Mouse (Mus musculus) CH12.LX (cell line): Measurements from ENCODE around the gene Klhl12.
"Not testable (repeated sequence)": the region's sequence is repeated elsewhere in the genome, so short reads cannot be mapped to it uniquely, and the experiment has no call there.

Experiments
- CTCF ChIP-seq, 2 experiments: IDR thresholded peaks in 1 of 2; conservative IDR thresholded peaks in 1 of 2; 2 replicates each; pipeline ENCODE4 v1.5.1; 2011 to 2012; ENCODE audit warnings: low read depth in 2 of 2, low read length in 2 of 2, improper control_type of control experiment in 1 of 2, inconsistent platforms in 1 of 2, mild to moderate bottlenecking in 1 of 2, moderate library complexity in 1 of 2
- E2F4 ChIP-seq: IDR thresholded peaks from 2 replicates; pipeline ENCODE4 v1.6.1; 2011; ENCODE audit warnings: low read depth, low read length, improper control_type of control experiment; ENCODE audit not compliant: insufficient replicate concordance
- EP300 ChIP-seq: IDR thresholded peaks from 2 replicates; pipeline ENCODE4 v1.6.1; 2011; ENCODE audit warnings: low read length, improper control_type of control experiment
- ETS1 ChIP-seq: conservative IDR thresholded peaks from 2 replicates; pipeline ENCODE4 v1.6.1; 2012; ENCODE audit warnings: low read depth, mild to moderate bottlenecking, inconsistent platforms, low read length, improper control_type of control experiment, moderate library complexity
- HCFC1 ChIP-seq: IDR thresholded peaks from 2 replicates; pipeline ENCODE4 v1.6.1; 2012; ENCODE audit warnings: low read depth, mild to moderate bottlenecking, inconsistent platforms, low read length, improper control_type of control experiment
- MAX ChIP-seq: IDR thresholded peaks from 2 replicates; pipeline ENCODE4 v1.6.1; 2011; ENCODE audit warnings: low read length, improper control_type of control experiment
- MYC ChIP-seq: IDR thresholded peaks from 2 replicates; pipeline ENCODE4 v1.6.1; 2011; ENCODE audit warnings: low read depth, mild to moderate bottlenecking, improper control_type of control experiment, low read length
- POLR2A ChIP-seq: IDR thresholded peaks from 2 replicates; pipeline ENCODE4 v1.6.1; 2011; ENCODE audit warnings: low read depth, mild to moderate bottlenecking, improper control_type of control experiment, low read length
- ZMIZ1 ChIP-seq: IDR thresholded peaks from 2 replicates; pipeline ENCODE4 v1.6.1; 2012; ENCODE audit warnings: low read depth, mild to moderate bottlenecking, inconsistent platforms, low read length, improper control_type of control experiment
- ZNF384 ChIP-seq: IDR thresholded peaks from 2 replicates; pipeline ENCODE4 v1.6.1; 2012; ENCODE audit warnings: low read depth, low read length, improper control_type of control experiment, inconsistent platforms

GRCm38 (mm10) chr1:134443288-134443687, 12.0 kb upstream of the Klhl12 start:
- TF ChIP-seq E2F4; CTCF (conservative IDR thresholded peaks at IDR 0.05 in 1 of 2, IDR thresholded peaks at IDR 0.05 in 1 of 2; ENCODE audit: low read depth in 2 of 2, low read length in 2 of 2); MAX; MYC; HCFC1; ETS1; ZNF384; EP300; ZMIZ1; POLR2A: not testable (repeated sequence)
